Comparison of ENCODE assay signal across 16 mouse cellular contexts in genomic region chr14:57363833-57364232, GRCm38 (mm10).
"Had no signal": no experiment of that assay in that cellular context is flagged by ENCODE, and none has a peak within 500 bp of the region (broad histone marks: within the 10 kb centered on the region; RNA-seq: fewer than 3 reads in every experiment).

No protein-coding gene starts in this region.

- H3K9ac ChIP-seq: lung, embryonic 14.5 days; midbrain, embryonic 12.5 days; neural tube, embryonic 13.5 days had no signal

- H3K4me3 ChIP-seq: myocyte; neural tube, embryonic 13.5 days had no signal

- DNase-seq: lung, adult 18-20 months; lung, postnatal 10 days; lung, postnatal 4 days; retina, postnatal 1 day; right cerebral cortex, adult 18-20 months; right cerebral cortex, postnatal 25 days; right cerebral cortex, postnatal 4 days; spleen, adult 18-20 months; thymus, adult 2 months; thymus, postnatal 25 days; thymus, postnatal 4 days had no signal

- H3K27ac ChIP-seq: midbrain, embryonic 10.5 days; midbrain, embryonic 12.5 days; neural tube, embryonic 13.5 days had no signal

- H3K36me3 ChIP-seq: midbrain, embryonic 10.5 days; midbrain, embryonic 12.5 days; neural tube, embryonic 13.5 days had no signal

- H3K4me1 ChIP-seq: midbrain, embryonic 12.5 days had no signal

- H3K9me3 ChIP-seq: midbrain, embryonic 10.5 days; midbrain, embryonic 12.5 days; neural tube, embryonic 13.5 days had no signal
